Mouse (Mus musculus) liver, embryonic 15.5 days (tissue): Measurements from ENCODE around the gene Zfp536. TPM values are rescaled to one million over a fixed set of nuclear protein-coding genes. Genes with fewer than 3 reads are reported as not detected.

Experiments used
- ATAC-seq: fragments of 200-750 bp; cut with Nextera tagmentation; 2 replicates; pipeline ENCODE4 v1.8.0; 2017; ENCODE audit warnings: moderate number of reproducible peaks, mild to moderate bottlenecking, moderate library complexity; ENCODE audit not compliant: insufficient read depth
- H3K27ac ChIP-seq: fragments of 300-500 bp; sonication (generic); replicated peaks from 2 replicates; pipeline ENCODE4 v1.5.1; 2015; ENCODE audit warnings: mild to moderate bottlenecking, inconsistent platforms
- H3K27me3 ChIP-seq: fragments of 300-500 bp; sonication (generic); 2 replicates; pipeline ENCODE4 v1.6.1; 2015; ENCODE audit warnings: mild to moderate bottlenecking, inconsistent platforms
- H3K36me3 ChIP-seq: fragments of 300-500 bp; sonication (generic); replicated peaks from 2 replicates; pipeline ENCODE4 v1.6.1; 2015; ENCODE audit warnings: moderate library complexity, mild to moderate bottlenecking, inconsistent platforms
- H3K4me1 ChIP-seq: fragments of 300-500 bp; sonication (generic); replicated peaks from 2 replicates; pipeline ENCODE4 v1.6.1; 2015; ENCODE audit warnings: inconsistent platforms
- H3K4me2 ChIP-seq: fragments of 300-500 bp; sonication (generic); 2 replicates; pipeline ENCODE4 v1.6.1; 2015; ENCODE audit warnings: moderate library complexity, mild to moderate bottlenecking, inconsistent platforms
- H3K4me3 ChIP-seq: fragments of 300-500 bp; sonication (generic); replicated peaks from 2 replicates; pipeline ENCODE4 v1.5.1; 2015; ENCODE audit warnings: mild to moderate bottlenecking, inconsistent platforms
- H3K9ac ChIP-seq: fragments of 300-500 bp; sonication (generic); 2 replicates; pipeline ENCODE4 v1.6.1; 2015; ENCODE audit warnings: moderate library complexity, mild to moderate bottlenecking, inconsistent platforms
- H3K9me3 ChIP-seq: fragments of 300-500 bp; sonication (generic); replicated peaks from 2 replicates; pipeline ENCODE4 v1.6.1; 2016; ENCODE audit warnings: inconsistent platforms
- WGBS: fragments of 180-500 bp; shearing (Covaris S2); methylation state at CpG from one replicate; pipeline ENCODE4 v1.1.7; 2015; ENCODE audit warnings: mixed read lengths; ENCODE audit not compliant: insufficient replicate concordance; 5-methylcytosine and 5-hydroxymethylcytosine counted together
- polyA plus RNA-seq: library from polyadenylated mRNA; unstranded; fragments of >200 nt; fragmentation: Nextera tagmentation; extraction: Ambion mirVana; gene quantifications from 2 replicates; pipeline ENCODE4 v1.2.1, GENCODE M21; 2015

The Zfp536 gene
- polyA plus RNA-seq, 1 experiment from 2014 or later = 0.07 TPM

DNA sequence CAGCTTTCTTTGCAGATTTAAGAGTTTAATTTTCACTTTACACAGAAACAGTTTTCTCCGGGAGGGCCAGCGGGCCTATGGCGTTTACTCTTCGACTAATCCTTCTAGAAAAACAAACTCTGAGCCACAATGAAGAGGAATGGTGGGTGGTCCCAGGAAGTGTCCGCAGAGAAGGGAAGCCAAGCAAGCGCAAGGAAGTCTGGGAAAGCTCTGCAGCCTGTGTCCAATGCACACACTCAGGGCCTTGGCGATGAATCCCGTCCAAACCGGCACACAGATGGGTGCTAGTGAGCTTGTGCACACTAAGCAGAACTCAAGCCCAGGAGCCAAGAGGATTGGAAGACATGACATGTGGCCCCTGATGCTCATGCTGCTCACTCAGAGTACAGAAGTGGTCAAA, 276.9 kb downstream of the Zfp536 start:
- no peaks in the 10 kb centered on the region for H3K27me3 ChIP-seq
- no peak for ATAC-seq
- WGBS = 66% methylated on average over 9 of the region's 9 CpGs
- no peaks in the 10 kb centered on the region for H3K9me3 ChIP-seq
- no peaks in the 10 kb centered on the region for H3K36me3 ChIP-seq
- no peak overlapping the region for H3K4me3 ChIP-seq
- no peaks in the 10 kb centered on the region for H3K4me1 ChIP-seq
- no peak overlapping the region for H3K9ac ChIP-seq
- H3K27ac ChIP-seq = no peak overlapping the region
- no peak overlapping the region for H3K4me2 ChIP-seq

GRCm38 (mm10) chr7:37490312-37490711, 283.1 kb downstream of the Zfp536 start:
- Histone ChIP-seq H3K9me3 (no peaks in the 10 kb centered on the region), H3K36me3 (no peaks in the 10 kb centered on the region), H3K4me1 (no peaks in the 10 kb centered on the region), H3K4me2 (no peak overlapping the region), H3K4me3 (no peak overlapping the region), H3K9ac (no peak overlapping the region), H3K27ac (no peak overlapping the region), H3K27me3 (no peaks in the 10 kb centered on the region)
- WGBS = 39% methylated on average over 5 of the region's 5 CpGs
- no peak for ATAC-seq

DNA sequence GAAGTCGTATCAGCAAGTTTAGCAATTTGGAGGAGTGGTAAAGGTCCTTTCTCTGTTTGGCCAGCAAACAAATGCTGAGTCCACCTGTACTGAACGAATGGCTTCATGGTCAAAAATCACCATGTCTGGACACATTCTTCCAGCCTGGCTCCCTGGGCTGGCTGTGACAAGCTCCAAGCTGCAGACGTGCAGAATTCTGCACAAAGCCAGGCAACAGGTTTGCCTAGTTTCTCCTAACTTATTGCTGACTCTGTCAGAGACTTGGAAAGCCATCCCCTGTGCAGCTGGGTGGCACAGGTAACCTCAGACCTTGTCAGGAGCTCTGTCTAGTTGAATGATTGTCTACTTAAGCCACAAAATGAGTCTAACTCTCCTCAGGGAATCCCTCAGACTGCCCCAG, 288.5 kb downstream of the Zfp536 start:
- no peak for ATAC-seq
- WGBS = 39% methylated on average over 3 of the region's 3 CpGs
- Histone ChIP-seq H3K4me1 (no peaks in the 10 kb centered on the region), H3K36me3 (no peaks in the 10 kb centered on the region), H3K27ac (no peak overlapping the region), H3K4me2 (no peak overlapping the region), H3K9ac (no peak overlapping the region), H3K9me3 (no peaks in the 10 kb centered on the region), H3K4me3 (no peak overlapping the region), H3K27me3 (no peaks in the 10 kb centered on the region)

DNA sequence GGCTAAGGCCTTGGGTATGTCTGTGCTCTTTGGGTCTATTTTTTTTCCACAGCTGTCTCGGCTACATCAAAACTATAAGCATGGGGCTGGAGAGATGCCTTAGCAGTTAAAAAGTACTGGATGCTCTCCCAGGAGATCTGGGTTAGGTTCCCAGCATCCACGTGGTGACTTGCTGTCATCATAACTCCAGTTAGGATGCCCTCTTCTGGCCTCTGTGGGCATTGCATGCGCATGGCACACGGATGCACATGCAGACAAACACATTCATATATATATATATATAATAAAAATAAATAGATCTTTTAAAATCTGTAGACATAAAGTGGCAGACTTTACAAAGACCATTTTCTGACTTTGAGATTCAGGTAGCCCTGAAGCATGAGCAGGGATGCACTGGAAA, 290.9 kb downstream of the Zfp536 start:
- Histone ChIP-seq H3K36me3 (no peaks in the 10 kb centered on the region), H3K27ac (no peak overlapping the region), H3K9ac (no peak overlapping the region), H3K4me1 (no peaks in the 10 kb centered on the region), H3K4me3 (no peak overlapping the region), H3K27me3 (no peaks in the 10 kb centered on the region), H3K4me2 (no peak overlapping the region), H3K9me3 (no peaks in the 10 kb centered on the region)
- ATAC-seq = no peak
- WGBS = 59% methylated on average over 4 of the region's 4 CpGs

DNA sequence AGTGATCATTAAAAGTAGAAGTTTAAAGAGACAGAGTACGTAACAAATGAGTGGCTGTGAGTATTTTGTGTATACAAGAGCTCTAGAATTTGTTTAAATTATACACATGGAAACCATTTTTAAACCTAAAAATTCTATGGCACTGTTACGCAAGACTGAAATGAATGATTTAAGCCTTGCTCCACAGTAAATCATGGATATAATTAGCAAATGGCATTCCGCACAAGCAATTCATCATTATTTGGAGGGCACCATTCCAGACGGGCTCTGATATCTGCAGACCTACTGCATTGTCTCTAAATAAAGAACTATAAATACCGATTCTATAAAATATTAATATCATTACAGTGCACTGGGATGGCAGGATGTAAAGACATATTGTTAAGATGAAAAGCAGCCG, 292.3 kb downstream of the Zfp536 start:
- Histone ChIP-seq H3K9ac (no peak overlapping the region), H3K4me1 (no peaks in the 10 kb centered on the region), H3K4me2 (no peak overlapping the region), H3K27me3 (no peaks in the 10 kb centered on the region), H3K4me3 (no peak overlapping the region), H3K27ac (no peak overlapping the region), H3K36me3 (no peaks in the 10 kb centered on the region), H3K9me3 (no peaks in the 10 kb centered on the region)
- 65% methylated on average over 6 of the region's 6 CpGs for WGBS
- no peak for ATAC-seq

DNA sequence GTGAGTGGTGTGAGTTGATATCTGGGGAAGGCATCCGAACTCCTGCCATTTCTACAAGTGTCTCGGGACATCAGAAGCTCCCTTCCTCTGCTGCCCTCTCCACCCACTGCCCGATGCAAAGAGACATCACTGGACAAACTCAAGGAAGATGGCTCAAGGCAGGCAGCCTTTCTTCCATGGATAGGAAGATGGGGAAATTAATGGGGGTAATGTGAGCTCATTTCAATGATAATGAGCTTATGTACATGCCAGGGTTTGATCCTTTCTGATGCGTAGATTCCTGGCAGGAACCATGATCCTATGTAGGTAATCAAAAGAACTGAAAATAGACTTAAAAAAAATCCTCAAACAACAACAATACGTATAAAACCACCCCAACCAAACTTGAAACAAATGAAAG, 296.1 kb downstream of the Zfp536 start:
- Histone ChIP-seq H3K4me3 (no peak overlapping the region), H3K9ac (no peak overlapping the region), H3K27me3 (no peaks in the 10 kb centered on the region), H3K36me3 (no peaks in the 10 kb centered on the region), H3K9me3 (no peaks in the 10 kb centered on the region), H3K4me2 (no peak overlapping the region), H3K27ac (no peak overlapping the region), H3K4me1 (no peaks in the 10 kb centered on the region)
- WGBS = 66% methylated on average over 5 of the region's 5 CpGs
- no peak for ATAC-seq

DNA sequence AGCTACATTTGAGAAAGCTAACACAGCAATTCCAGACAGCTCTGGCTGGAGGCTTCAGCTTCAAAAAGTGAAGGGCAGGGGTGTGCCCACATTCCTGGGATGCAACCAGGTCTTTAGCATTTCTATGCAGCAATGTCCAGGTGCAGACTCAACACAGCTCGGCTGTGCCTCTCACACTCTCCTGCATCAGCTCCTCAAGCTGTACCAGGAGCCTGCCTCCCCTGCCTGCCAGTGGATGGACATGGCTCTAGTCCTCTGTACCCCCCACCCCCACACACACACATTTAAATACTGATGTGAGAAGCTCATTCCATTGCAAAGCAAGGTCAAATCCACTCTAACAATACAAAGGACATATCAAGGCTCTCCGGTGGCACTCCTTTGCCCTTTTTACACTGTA, 298.0 kb downstream of the Zfp536 start:
- Histone ChIP-seq H3K9ac (no peak overlapping the region), H3K27me3 (no peaks in the 10 kb centered on the region), H3K4me3 (no peak overlapping the region), H3K4me1 (no peaks in the 10 kb centered on the region), H3K9me3 (no peaks in the 10 kb centered on the region), H3K4me2 (no peak overlapping the region), H3K27ac (no peak overlapping the region), H3K36me3 (no peaks in the 10 kb centered on the region)
- ATAC-seq = no peak
- 56% methylated on average over 2 of the region's 2 CpGs for WGBS

- no peaks in the 10 kb centered on the region for H3K27me3 ChIP-seq
- no peak overlapping the region for H3K4me3 ChIP-seq
- H3K4me2 ChIP-seq = no peak overlapping the region
- H3K4me1 ChIP-seq = no peaks in the 10 kb centered on the region
- no peaks in the 10 kb centered on the region for H3K36me3 ChIP-seq
- WGBS = 51% methylated on average over 8 of the region's 8 CpGs
- no peak for ATAC-seq
- H3K9me3 ChIP-seq = no peaks in the 10 kb centered on the region
- H3K27ac ChIP-seq = no peak overlapping the region
- H3K9ac ChIP-seq = no peak overlapping the region
Measured at GRCm38 (mm10) chr7:37474284-37474683, 299.2 kb downstream of the Zfp536 start.

DNA sequence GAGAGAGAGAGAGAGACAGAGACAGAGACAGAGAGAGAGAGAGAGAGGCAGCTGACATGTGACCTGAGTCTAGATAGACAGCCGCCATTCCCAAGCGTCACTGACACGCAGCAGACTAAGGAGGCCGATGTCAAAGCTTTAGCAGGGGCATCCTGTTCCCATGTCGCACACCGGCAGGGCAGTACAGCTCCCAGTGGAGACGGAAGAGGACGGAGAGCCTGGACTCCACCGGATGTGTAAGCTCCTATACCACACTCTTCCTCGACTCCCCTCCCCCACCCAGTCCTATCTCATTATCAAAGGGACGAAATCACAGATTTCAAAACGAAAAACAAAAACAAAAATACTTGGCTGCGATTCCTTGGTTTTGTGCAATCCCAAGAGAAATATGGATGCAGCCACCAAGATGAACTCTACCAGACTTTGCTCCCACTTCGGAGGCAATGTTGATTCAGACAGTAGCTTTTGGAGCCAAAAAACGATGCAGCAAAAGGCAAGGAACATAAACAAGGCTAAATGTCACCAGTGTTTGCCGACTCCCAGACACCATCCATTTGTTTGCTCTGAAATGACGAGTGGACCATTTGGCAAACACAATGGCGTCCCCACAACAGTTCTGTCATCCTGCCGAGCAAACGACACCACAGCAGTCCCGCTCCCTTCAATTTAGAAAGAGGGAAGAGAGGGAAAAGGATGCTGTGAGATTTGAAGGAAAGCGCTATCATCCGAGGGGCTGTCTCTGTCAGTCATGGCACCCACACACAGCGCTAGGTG, 299.9 kb downstream of the Zfp536 start:
- Histone ChIP-seq H3K4me2 (no peak overlapping the region), H3K9ac (no peak overlapping the region), H3K9me3 (no peaks in the 10 kb centered on the region), H3K36me3 (no peaks in the 10 kb centered on the region), H3K27ac (no peak overlapping the region), H3K27me3 (no peaks in the 10 kb centered on the region), H3K4me3 (no peak overlapping the region), H3K4me1 (no peaks in the 10 kb centered on the region)
- 52% methylated on average over 24 of the region's 24 CpGs for WGBS
- no peak for ATAC-seq

DNA sequence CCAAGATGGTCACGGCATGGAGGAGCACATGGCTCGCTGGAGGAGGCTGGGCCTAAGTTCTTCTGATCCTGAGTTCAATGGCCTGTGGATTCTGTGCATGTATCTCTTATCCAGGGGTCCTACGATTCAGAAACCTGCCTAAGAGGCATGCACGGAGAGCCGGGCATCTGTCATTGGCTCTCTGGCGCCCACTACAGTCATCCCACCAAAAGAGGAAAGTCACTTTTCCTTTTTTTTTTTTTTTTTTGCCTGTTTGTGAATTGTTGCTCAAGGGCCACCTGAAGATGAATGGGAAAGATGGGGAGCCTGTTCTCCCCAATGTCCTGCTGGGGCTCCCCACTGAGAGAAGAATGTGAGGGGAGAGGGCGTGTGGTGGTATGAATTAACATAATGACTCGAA, 301.7 kb downstream of the Zfp536 start:
- Histone ChIP-seq H3K27me3 (no peaks in the 10 kb centered on the region), H3K9me3 (no peaks in the 10 kb centered on the region), H3K27ac (no peak overlapping the region), H3K4me3 (no peak overlapping the region), H3K4me2 (no peak overlapping the region), H3K36me3 (no peaks in the 10 kb centered on the region), H3K4me1 (no peaks in the 10 kb centered on the region), H3K9ac (no peak overlapping the region)
- 35% methylated on average over 8 of the region's 8 CpGs for WGBS
- no peak for ATAC-seq

GRCm38 (mm10) chr7:37466477-37467243, 306.8 kb downstream of the Zfp536 start:
- no peaks in the 10 kb centered on the region for H3K9me3 ChIP-seq
- H3K27me3 ChIP-seq = no peaks in the 10 kb centered on the region
- H3K4me3 ChIP-seq = no peak overlapping the region
- H3K4me2 ChIP-seq = no peak overlapping the region
- WGBS = 40% methylated on average over 9 of the region's 9 CpGs
- no peak overlapping the region for H3K27ac ChIP-seq
- no peaks in the 10 kb centered on the region for H3K4me1 ChIP-seq
- ATAC-seq = no peak
- H3K9ac ChIP-seq = no peak overlapping the region
- H3K36me3 ChIP-seq = no peaks in the 10 kb centered on the region
